Mouse (Mus musculus) hematopoietic multipotent progenitor cell, adult 10-12 weeks (in vitro differentiated cells): ENCODE data around the gene Slc9a6. TPM values are rescaled to one million over a fixed set of nuclear protein-coding genes. Genes with fewer than 3 reads are reported as not detected.

Experiments used
- polyA plus RNA-seq: library from polyadenylated mRNA; stranded (reverse); fragments of >175 nt; gene quantifications from 2 replicates; pipeline ENCODE4 v1.2.3, GENCODE M21; 2012; ENCODE audit warnings: low replicate concordance

Slc9a6 gene
- polyA plus RNA-seq: 10.4 and 33.9 TPM in 2 replicates

GRCm38 (mm10) chrX:56609623-56610317 is at the start of gene Slc9a6:
TSS of gene Slc9a6 (plus strand) at chrX:56609757.

GRCm38 (mm10) chrX:56597887-56598640 is 11.5 kb upstream of the Slc9a6 start, which contains the start of gene Mmgt1:
TSS of gene Mmgt1 (minus strand) at chrX:56598069.

Other genes starting within 250 kb of the Slc9a6 start
- 0.35 and 0.81 TPM in 2 replicates for gene Smim10l2a, start 235.2 kb upstream of the Slc9a6 start, polyA plus RNA-seq
- not detected in 2 replicates for gene Gm2174, start 161.8 kb upstream of the Slc9a6 start, polyA plus RNA-seq
- 3.6 and 4.4 TPM in 2 replicates for gene Ints6l, start 154.9 kb upstream of the Slc9a6 start, polyA plus RNA-seq
- not detected in 2 replicates for gene Gm10477, start 85.0 kb upstream of the Slc9a6 start, polyA plus RNA-seq
- gene Gm648, start 60.2 kb upstream of the Slc9a6 start, polyA plus RNA-seq: not detected in 2 replicates
- gene Mmgt1, start 11.7 kb upstream of the Slc9a6 start, polyA plus RNA-seq: 0.39 and 0.85 TPM in 2 replicates
- 0.13 and 0.43 TPM in 2 replicates for gene Fhl1, start 122.0 kb downstream of the Slc9a6 start, polyA plus RNA-seq
- gene Map7d3, start 212.6 kb downstream of the Slc9a6 start, polyA plus RNA-seq: 0.17 TPM in 1 of 2 replicates, not detected in the other